Mouse (Mus musculus): ENCODE measurements around the gene Crim1.

GRCm38 (mm10) chr17:78199231-78199625, 820 bp upstream of the Crim1 start:
- TF ChIP-seq CTCF (IDR thresholded peaks at IDR 0.05; ENCODE audit: low read depth, low read length) = no peak
- no peak for TF ChIP-seq EP300 (IDR thresholded peaks at IDR 0.05; ENCODE audit: insufficient read depth, low read depth, low read length)
- no peak for TF ChIP-seq POLR2A (IDR thresholded peaks at IDR 0.05; ENCODE audit: insufficient read depth, low read length)
